Mouse (Mus musculus): ENCODE measurements around the gene Ocln. TPM values are rescaled to one million over a fixed set of nuclear protein-coding genes. Genes with fewer than 3 reads are reported as not detected.
"Not testable (repeated sequence)": the region's sequence is repeated elsewhere in the genome, so short reads cannot be mapped to it uniquely, and the experiment has no call there.

The Ocln gene
- total and polyA plus RNA-seq, 2 experiments from 2014 or later, result 11.9 to 12.9 TPM

DNA sequence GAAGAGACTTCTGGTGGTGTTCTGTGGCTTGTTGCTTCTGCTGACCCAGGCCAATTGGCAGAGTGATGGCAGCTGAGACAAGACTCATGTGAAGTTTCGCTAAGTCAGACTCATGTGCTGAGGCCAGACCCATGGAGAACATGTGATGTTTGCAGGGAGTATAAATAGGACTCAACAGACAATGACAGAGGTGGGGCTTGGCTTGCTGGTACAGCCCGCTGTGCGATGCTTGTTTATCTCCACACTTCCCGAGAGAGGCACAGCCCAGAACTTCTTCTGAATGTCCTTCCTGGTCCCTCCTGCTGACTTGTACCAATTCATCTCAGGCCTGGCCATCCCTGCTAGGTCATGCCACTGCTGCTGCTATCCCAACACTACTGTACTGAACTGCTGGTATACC lies 57.2 kb downstream of the Ocln start:
- DNase-seq (ENCODE audit: low spot score) (no peak), ATAC-seq (no peak)
- 92% methylated on average over 4 of the region's 4 CpGs for WGBS
- H3K27ac ChIP-seq, result no peak overlapping the region
- no peaks in the 10 kb centered on the region for H3K36me3 ChIP-seq (ENCODE audit: insufficient read depth, low read length)
- no peak for TF ChIP-seq CTCF (IDR thresholded peaks at IDR 0.05; ENCODE audit: low read depth)
- H3K4me2 ChIP-seq (ENCODE audit: low read depth, low read length), result no peak overlapping the region
- H3K4me1 ChIP-seq (ENCODE audit: insufficient read depth, low read length), result peaks cover 5% of the 10 kb centered on the region; the same call in 1 of the 2 replicates
- no peak overlapping the region for H3K4me3 ChIP-seq (ENCODE audit: low read length)
- H3K9me3 ChIP-seq (ENCODE audit: low read length), result no peaks in the 10 kb centered on the region
- no peak overlapping the region for H3K9ac ChIP-seq (replicated peaks; ENCODE audit: low read length)
- no peaks in the 10 kb centered on the region for H3K27me3 ChIP-seq (ENCODE audit: insufficient read depth, low read length)

DNA sequence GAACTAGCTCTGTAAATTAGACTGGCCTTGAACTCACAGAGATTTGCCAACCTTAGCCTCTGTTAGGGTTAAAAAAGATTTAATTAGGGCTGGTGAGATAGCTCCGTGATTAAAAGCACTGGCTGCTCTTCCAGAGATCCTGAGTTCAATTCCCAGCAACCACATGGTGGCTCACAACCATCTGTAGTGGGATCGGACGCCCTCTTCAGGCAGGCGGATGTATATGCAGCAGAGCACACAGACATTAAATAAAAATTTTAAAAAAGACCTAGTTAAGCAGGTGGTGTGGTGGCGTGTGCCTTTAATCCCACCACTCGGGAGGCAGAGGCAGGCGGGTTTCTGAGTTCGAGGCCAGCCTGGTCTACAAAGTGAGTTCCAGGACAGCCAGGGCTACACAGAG lies 58.1 kb downstream of the Ocln start:
- ATAC-seq; H3K27me3 ChIP-seq (ENCODE audit: insufficient read depth, low read length); H3K4me2 ChIP-seq (ENCODE audit: low read depth, low read length); H3K27ac ChIP-seq; H3K36me3 ChIP-seq (ENCODE audit: insufficient read depth, low read length); H3K9me3 ChIP-seq (ENCODE audit: low read length); H3K4me1 ChIP-seq (ENCODE audit: insufficient read depth, low read length); H3K9ac ChIP-seq (replicated peaks; ENCODE audit: low read length); DNase-seq (ENCODE audit: low spot score); H3K4me3 ChIP-seq (ENCODE audit: low read length): not testable (repeated sequence)
- TF ChIP-seq CTCF (IDR thresholded peaks at IDR 0.05; ENCODE audit: low read depth), result peak; percentile 30; the same call in 1 of the 2 replicates
- 64% methylated on average over 8 of the region's 8 CpGs for WGBS

DNA sequence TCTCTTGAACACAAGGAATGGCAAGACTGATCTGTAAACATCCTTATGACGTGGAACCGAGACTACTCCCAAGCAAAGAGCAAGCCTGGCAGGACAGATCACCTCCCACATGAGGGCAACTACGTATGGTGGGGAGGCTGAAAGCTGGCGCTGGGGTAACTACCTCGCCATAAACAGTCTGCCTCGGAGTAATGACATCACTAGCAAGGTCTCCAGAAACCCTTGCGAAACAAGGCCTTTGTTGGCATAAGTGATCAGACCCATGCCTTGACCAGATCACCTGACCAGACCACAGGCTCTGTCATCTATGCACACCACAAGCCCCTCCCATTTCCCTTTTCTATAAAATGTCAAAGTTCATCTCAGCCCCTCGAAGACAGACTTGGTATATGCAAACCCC lies 59.2 kb downstream of the Ocln start:
- DNase-seq (ENCODE audit: low spot score), result no peak
- WGBS, result 77% methylated on average over 8 of the region's 8 CpGs
- no peak for TF ChIP-seq CTCF (IDR thresholded peaks at IDR 0.05; ENCODE audit: low read depth)

DNA sequence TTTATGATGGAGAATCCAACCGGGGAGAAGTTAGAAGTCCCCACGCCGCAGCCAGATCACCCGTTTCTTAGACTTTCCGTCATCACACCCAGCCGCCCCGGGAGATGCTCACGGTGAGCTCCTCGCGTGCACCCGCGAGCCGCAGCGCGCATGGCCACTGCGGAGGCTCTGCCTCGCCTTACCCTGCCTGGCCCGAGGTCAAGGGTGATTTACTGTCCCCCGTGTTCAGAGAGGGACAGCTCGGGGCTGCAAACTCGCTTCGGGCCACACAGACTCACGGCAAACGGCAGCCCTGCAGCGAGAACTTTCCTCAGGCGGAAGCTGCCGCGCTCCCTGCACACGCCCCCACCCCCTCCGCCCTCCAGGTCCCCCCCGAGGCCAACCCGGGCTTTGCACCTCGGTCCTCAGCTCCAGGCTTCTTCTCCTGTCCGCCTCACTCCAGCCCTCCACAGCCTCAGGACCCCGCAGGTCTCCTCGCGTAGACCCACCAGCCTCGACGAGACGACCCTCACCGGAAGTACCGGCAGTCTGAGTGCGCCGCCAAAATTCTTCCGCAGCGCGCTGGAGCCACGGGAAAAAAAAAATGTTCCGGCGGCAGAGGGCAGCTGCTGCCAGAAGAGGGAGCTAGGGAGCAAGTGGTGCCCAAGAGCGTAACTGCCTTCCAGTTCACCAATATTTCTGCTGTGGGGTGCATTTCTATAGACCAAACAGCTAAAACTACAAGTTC lies 60.3 kb downstream of the Ocln start, which contains the start of gene Gtf2h2:
TSS of gene Gtf2h2 (minus strand) at position 519 of the 727 bp plus-strand sequence.
- H3K9ac ChIP-seq (replicated peaks; ENCODE audit: low read length), result peak within 1 kb of the TSS; percentile 72
- peak within 1 kb of the TSS; percentile 83 for H3K4me2 ChIP-seq (ENCODE audit: low read depth, low read length)
- peaks cover 5% of the 10 kb centered on the region; the same call in 1 of the 2 replicates for H3K4me1 ChIP-seq (ENCODE audit: insufficient read depth, low read length)
- peak; percentile 97 for TF ChIP-seq CTCF (IDR thresholded peaks at IDR 0.05; ENCODE audit: low read depth)
- DNase-seq (ENCODE audit: low spot score) (peak; percentile 93), ATAC-seq (peak; percentile 90)
- no peaks in the 10 kb centered on the region for H3K27me3 ChIP-seq (ENCODE audit: insufficient read depth, low read length)
- under 1% methylated on average over 49 of the region's 51 CpGs for WGBS
- H3K9me3 ChIP-seq (ENCODE audit: low read length), result no peaks in the 10 kb centered on the region
- peak within 1 kb of the TSS; percentile 81 for H3K27ac ChIP-seq
- peak within 1 kb of the TSS; percentile 84 for H3K4me3 ChIP-seq (ENCODE audit: low read length)
- peaks cover 18% of the 10 kb centered on the region; the same call in 1 of the 2 replicates for H3K36me3 ChIP-seq (ENCODE audit: insufficient read depth, low read length)

More for the DNA sequence above, 59.2 kb downstream of the Ocln start:
- ATAC-seq, result 0 out of 2 replicates have a peak, but pooled peaks have one; percentile 27
- no peak overlapping the region for H3K4me2 ChIP-seq (ENCODE audit: low read depth, low read length)
- H3K9me3 ChIP-seq (ENCODE audit: low read length), result no peaks in the 10 kb centered on the region
- no peak overlapping the region for H3K4me3 ChIP-seq (ENCODE audit: low read length)
- H3K9ac ChIP-seq (replicated peaks; ENCODE audit: low read length), result no peak overlapping the region
- peaks cover 7% of the 10 kb centered on the region; the same call in 1 of the 2 replicates for H3K36me3 ChIP-seq (ENCODE audit: insufficient read depth, low read length)
- no peaks in the 10 kb centered on the region for H3K27me3 ChIP-seq (ENCODE audit: insufficient read depth, low read length)
- no peak overlapping the region for H3K27ac ChIP-seq
- peaks cover 5% of the 10 kb centered on the region; the same call in 1 of the 2 replicates for H3K4me1 ChIP-seq (ENCODE audit: insufficient read depth, low read length)

DNA sequence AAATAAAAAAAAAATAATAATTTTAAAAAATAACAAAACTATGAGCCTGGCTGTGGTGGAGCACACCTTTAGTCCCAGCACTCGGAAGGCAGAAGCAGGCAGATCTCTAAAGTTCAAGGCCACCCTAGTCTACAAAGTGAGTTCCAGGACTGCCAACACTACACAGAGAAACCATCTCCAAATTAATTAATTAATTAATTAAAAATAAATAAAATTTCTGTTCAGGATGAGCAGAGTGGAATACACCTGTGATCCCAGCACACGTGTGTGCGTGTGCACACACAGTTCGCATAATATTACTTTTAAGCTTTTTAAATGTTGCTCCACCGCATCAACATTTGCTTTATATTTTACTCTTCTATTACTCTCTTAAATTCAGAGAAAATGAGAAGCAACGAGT lies 60.9 kb downstream of the Ocln start:
- H3K27ac ChIP-seq, result peak overlapping the region; percentile 81; the same call in 1 of the 2 replicates

DNA sequence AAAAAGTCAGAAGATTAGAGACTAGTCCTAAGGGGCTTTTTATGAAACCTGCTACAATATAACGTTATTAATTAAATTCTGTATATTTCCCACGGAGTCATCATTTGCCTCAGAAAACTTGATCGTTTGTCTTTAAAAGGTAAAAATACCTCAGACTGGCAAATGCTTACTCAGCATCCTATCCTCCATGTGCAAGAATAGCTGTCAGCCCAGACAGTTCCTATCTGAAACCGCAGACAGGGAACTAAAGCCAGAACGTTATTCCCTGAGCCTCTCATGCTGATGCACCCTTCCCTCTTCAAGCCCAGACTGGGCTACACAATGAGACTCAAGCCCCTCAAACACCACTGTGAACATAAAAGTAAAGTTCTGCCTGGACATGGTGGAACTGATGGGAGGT lies 62.1 kb downstream of the Ocln start:
- Histone ChIP-seq H3K9me3 (ENCODE audit: low read length) (no peaks in the 10 kb centered on the region), H3K4me3 (ENCODE audit: low read length) (no peak overlapping the region), H3K27ac (no peak overlapping the region), H3K4me1 (ENCODE audit: insufficient read depth, low read length) (peaks cover 5% of the 10 kb centered on the region; the same call in 1 of the 2 replicates), H3K4me2 (ENCODE audit: low read depth, low read length) (no peak overlapping the region), H3K9ac (replicated peaks; ENCODE audit: low read length) (no peak overlapping the region), H3K36me3 (ENCODE audit: insufficient read depth, low read length) (peaks cover 25% of the 10 kb centered on the region), H3K27me3 (ENCODE audit: insufficient read depth, low read length) (no peaks in the 10 kb centered on the region)
- TF ChIP-seq CTCF (IDR thresholded peaks at IDR 0.05; ENCODE audit: low read depth), result no peak
- no peak for ATAC-seq
- DNase-seq (ENCODE audit: low spot score), result no peak
- WGBS, result 88% methylated on average over 5 of the region's 5 CpGs

More for the DNA sequence above, 60.9 kb downstream of the Ocln start:
- H3K4me1 ChIP-seq (ENCODE audit: insufficient read depth, low read length), result peaks cover 5% of the 10 kb centered on the region; the same call in 1 of the 2 replicates
- ATAC-seq, result peak; percentile 9; the same call in 1 of the 2 replicates
- no peak for DNase-seq (ENCODE audit: low spot score)
- H3K9ac ChIP-seq (replicated peaks; ENCODE audit: low read length), result peak overlapping the region; percentile 72
- no peak for TF ChIP-seq CTCF (IDR thresholded peaks at IDR 0.05; ENCODE audit: low read depth)
- no peaks in the 10 kb centered on the region for H3K27me3 ChIP-seq (ENCODE audit: insufficient read depth, low read length)
- WGBS, result 15% methylated on average over 6 of the region's 6 CpGs
- H3K9me3 ChIP-seq (ENCODE audit: low read length), result no peaks in the 10 kb centered on the region
- H3K4me2 ChIP-seq (ENCODE audit: low read depth, low read length), result peak overlapping the region; percentile 83
- H3K36me3 ChIP-seq (ENCODE audit: insufficient read depth, low read length), result peaks cover 22% of the 10 kb centered on the region
- H3K4me3 ChIP-seq (ENCODE audit: low read length), result peak overlapping the region; percentile 84

DNA sequence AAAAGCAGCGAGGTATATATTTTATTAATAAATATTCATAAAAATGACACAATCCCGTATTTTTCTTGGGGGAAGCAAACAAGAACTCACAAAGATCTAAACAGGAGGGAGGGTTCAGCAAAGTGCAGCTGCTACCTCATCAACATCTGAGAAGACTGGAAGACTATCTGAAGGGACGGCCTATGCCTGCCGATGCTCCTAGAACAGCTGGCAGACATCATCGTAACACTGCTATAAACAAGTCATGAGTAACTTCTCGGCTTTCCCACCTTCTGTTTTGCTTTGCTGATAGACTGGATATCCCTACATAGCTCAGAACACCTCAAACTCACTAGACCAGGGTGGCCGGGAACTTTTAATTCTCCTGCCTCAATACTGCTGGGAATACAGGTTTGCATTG lies 68.9 kb downstream of the Ocln start:
- peaks cover 43% of the 10 kb centered on the region for H3K36me3 ChIP-seq (ENCODE audit: insufficient read depth, low read length)
- H3K27ac ChIP-seq, result no peak overlapping the region
- 95% methylated on average over 7 of the region's 7 CpGs for WGBS
- ATAC-seq, result no peak
- H3K27me3 ChIP-seq (ENCODE audit: insufficient read depth, low read length), result no peaks in the 10 kb centered on the region
- no peak for DNase-seq (ENCODE audit: low spot score)
- no peaks in the 10 kb centered on the region for H3K9me3 ChIP-seq (ENCODE audit: low read length)
- no peak overlapping the region for H3K9ac ChIP-seq (replicated peaks; ENCODE audit: low read length)
- no peak overlapping the region for H3K4me3 ChIP-seq (ENCODE audit: low read length)
- H3K4me1 ChIP-seq (ENCODE audit: insufficient read depth, low read length), result no peaks in the 10 kb centered on the region
- no peak overlapping the region for H3K4me2 ChIP-seq (ENCODE audit: low read depth, low read length)
- no peak for TF ChIP-seq CTCF (IDR thresholded peaks at IDR 0.05; ENCODE audit: low read depth)
